Mouse (Mus musculus) CH12.LX (cell line): ENCODE results near the gene Kcnk3. TPM values are rescaled to one million over a fixed set of nuclear protein-coding genes. Genes with fewer than 3 reads are reported as not detected.

Experiments used
- DNase-seq: peaks from one replicate; pipeline ENCODE4 v3.0.0-alpha.2; 2013; ENCODE audit errors: extremely low read depth
- H3K27ac ChIP-seq: 2 replicates; pipeline ENCODE4 v1.5.1; 2012; ENCODE audit warnings: low read depth, mild to moderate bottlenecking, control low read depth, moderate library complexity; ENCODE audit not compliant: insufficient read depth
- H3K27me3 ChIP-seq: replicated peaks from 2 replicates; pipeline ENCODE3; 2012; ENCODE audit warnings: inconsistent platforms
- H3K36me3 ChIP-seq, 2 experiments: replicated peaks in 1 of 2; 2 replicates each; pipeline versions ENCODE3 to v1.6.1; 2012; ENCODE audit warnings: inconsistent platforms in 1 of 2, low read length in 1 of 2, mild to moderate bottlenecking in 1 of 2, mixed read lengths in 1 of 2, moderate library complexity in 1 of 2; ENCODE audit not compliant: control insufficient read depth in 1 of 2, insufficient read depth in 1 of 2
- H3K4me1 ChIP-seq, 2 experiments: 2 replicates each; pipeline ENCODE4 v1.6.1; 2012; ENCODE audit warnings: inconsistent platforms in 1 of 2, moderate library complexity in 1 of 2; ENCODE audit not compliant: insufficient read depth in 2 of 2, control insufficient read depth in 1 of 2
- H3K4me2 ChIP-seq: 2 replicates; pipeline ENCODE4 v1.6.1; 2012; ENCODE audit warnings: low read depth, mild to moderate bottlenecking, control low read depth; ENCODE audit not compliant: poor library complexity, insufficient read depth, severe bottlenecking
- H3K4me3 ChIP-seq, 3 experiments: fragments of 150-350 bp in 1 of 3; sonication (generic) in 1 of 3; replicated peaks in 1 of 3; 2 replicates each; pipeline versions ENCODE3 to v1.5.1; 2011 to 2012; ENCODE audit warnings: low read depth in 2 of 3, low read length in 2 of 3, mild to moderate bottlenecking in 2 of 3, moderate library complexity in 2 of 3, control low read depth in 1 of 3, improper control_type of control experiment in 1 of 3, inconsistent platforms in 1 of 3, mixed read lengths in 1 of 3; ENCODE audit not compliant: poor library complexity in 1 of 3
- H3K79me2 ChIP-seq: replicated peaks from 2 replicates; pipeline ENCODE4 v1.6.1; 2012; ENCODE audit warnings: mild to moderate bottlenecking, moderate library complexity; ENCODE audit not compliant: control insufficient read depth, poor library complexity, insufficient read depth, severe bottlenecking; ENCODE audit errors: extremely low read depth
- H3K9ac ChIP-seq: 2 replicates; pipeline ENCODE4 v1.6.1; 2012; ENCODE audit warnings: low read depth, mild to moderate bottlenecking, control low read depth, moderate library complexity; ENCODE audit not compliant: insufficient read depth
- H3K9me3 ChIP-seq: replicated peaks from 2 replicates; pipeline ENCODE3; 2012; ENCODE audit warnings: low read length, inconsistent platforms, mixed read lengths
- BHLHE40 ChIP-seq: IDR thresholded peaks from 2 replicates; pipeline ENCODE4 v1.6.1; 2011; ENCODE audit warnings: mild to moderate bottlenecking, low read depth, low read length, improper control_type of control experiment
- CTCF ChIP-seq, 2 experiments: IDR thresholded peaks in 1 of 2; conservative IDR thresholded peaks in 1 of 2; 2 replicates each; pipeline ENCODE4 v1.5.1; 2011 to 2012; ENCODE audit warnings: low read depth in 2 of 2, low read length in 2 of 2, improper control_type of control experiment in 1 of 2, inconsistent platforms in 1 of 2, mild to moderate bottlenecking in 1 of 2, moderate library complexity in 1 of 2
- ELF1 ChIP-seq: IDR thresholded peaks from 2 replicates; pipeline ENCODE4 v1.6.1; 2014; ENCODE audit warnings: low read depth, mild to moderate bottlenecking, inconsistent platforms, low read length, improper control_type of control experiment
- ETS1 ChIP-seq: conservative IDR thresholded peaks from 2 replicates; pipeline ENCODE4 v1.6.1; 2012; ENCODE audit warnings: low read depth, mild to moderate bottlenecking, inconsistent platforms, low read length, improper control_type of control experiment, moderate library complexity
- GABPA ChIP-seq: IDR thresholded peaks from 2 replicates; pipeline ENCODE4 v1.6.1; 2012; ENCODE audit warnings: low read depth, low read length, improper control_type of control experiment, inconsistent platforms; ENCODE audit not compliant: insufficient replicate concordance
- HCFC1 ChIP-seq: IDR thresholded peaks from 2 replicates; pipeline ENCODE4 v1.6.1; 2012; ENCODE audit warnings: low read depth, mild to moderate bottlenecking, inconsistent platforms, low read length, improper control_type of control experiment
- IRF4 ChIP-seq: IDR thresholded peaks from 2 replicates; pipeline ENCODE4 v1.6.1; 2014; ENCODE audit warnings: low read depth, mild to moderate bottlenecking, inconsistent platforms, low read length, improper control_type of control experiment
- JUND ChIP-seq: conservative IDR thresholded peaks from 2 replicates; pipeline ENCODE4 v1.6.1; 2011; ENCODE audit warnings: low read depth, low read length, improper control_type of control experiment
- KAT2A ChIP-seq: IDR thresholded peaks from 2 replicates; pipeline ENCODE4 v1.6.1; 2012; ENCODE audit warnings: low read length, improper control_type of control experiment, inconsistent platforms; ENCODE audit not compliant: insufficient replicate concordance
- MAFK ChIP-seq: IDR thresholded peaks from 2 replicates; pipeline ENCODE4 v1.6.1; 2011; ENCODE audit warnings: low read length, improper control_type of control experiment; ENCODE audit not compliant: insufficient replicate concordance
- MAZ ChIP-seq: IDR thresholded peaks from 2 replicates; pipeline ENCODE4 v1.6.1; 2012; ENCODE audit warnings: low read depth, mild to moderate bottlenecking, inconsistent platforms, low read length, improper control_type of control experiment, moderate library complexity
- MYC ChIP-seq: IDR thresholded peaks from 2 replicates; pipeline ENCODE4 v1.6.1; 2011; ENCODE audit warnings: low read depth, mild to moderate bottlenecking, improper control_type of control experiment, low read length
- NELFE ChIP-seq: IDR thresholded peaks from 2 replicates; pipeline ENCODE4 v1.6.1; 2011; ENCODE audit warnings: low read depth, low read length, improper control_type of control experiment
- NRF1 ChIP-seq: IDR thresholded peaks from 2 replicates; pipeline ENCODE4 v1.6.1; 2014; ENCODE audit warnings: low read depth, mild to moderate bottlenecking, inconsistent platforms, low read length, improper control_type of control experiment, moderate library complexity
- PAX5 ChIP-seq: IDR thresholded peaks from 2 replicates; pipeline ENCODE4 v1.6.1; 2012; ENCODE audit warnings: low read length, inconsistent platforms, mixed read lengths
- POLR2A ChIP-seq: IDR thresholded peaks from 2 replicates; pipeline ENCODE4 v1.6.1; 2011; ENCODE audit warnings: low read depth, mild to moderate bottlenecking, improper control_type of control experiment, low read length
- POLR2AphosphoS2 ChIP-seq: IDR thresholded peaks from 2 replicates; pipeline ENCODE4 v1.6.1; 2011; ENCODE audit warnings: low read depth, low read length, improper control_type of control experiment
- RAD21 ChIP-seq: IDR thresholded peaks from 2 replicates; pipeline ENCODE4 v1.6.1; 2011; ENCODE audit warnings: low read depth, mild to moderate bottlenecking, low read length, improper control_type of control experiment, moderate library complexity
- RCOR1 ChIP-seq: conservative IDR thresholded peaks from 2 replicates; pipeline ENCODE4 v1.6.1; 2012; ENCODE audit warnings: low read depth, mild to moderate bottlenecking, inconsistent platforms, low read length, improper control_type of control experiment
- SMC3 ChIP-seq: IDR thresholded peaks from 2 replicates; pipeline ENCODE4 v1.6.1; 2011; ENCODE audit warnings: low read depth, low read length, improper control_type of control experiment
- TCF12 ChIP-seq: IDR thresholded peaks from 2 replicates; pipeline ENCODE4 v1.6.1; 2014; ENCODE audit warnings: low read depth, mild to moderate bottlenecking, inconsistent platforms, low read length, improper control_type of control experiment
- UBTF ChIP-seq: IDR thresholded peaks from 2 replicates; pipeline ENCODE4 v1.6.1; 2012; ENCODE audit warnings: low read depth, mild to moderate bottlenecking, inconsistent platforms, low read length, improper control_type of control experiment, moderate library complexity
- USF2 ChIP-seq: conservative IDR thresholded peaks from 2 replicates; pipeline ENCODE4 v1.6.1; 2011; ENCODE audit warnings: low read depth, low read length, improper control_type of control experiment
- ZC3H11A ChIP-seq: IDR thresholded peaks from 2 replicates; pipeline ENCODE4 v1.6.1; 2012; ENCODE audit warnings: low read depth, mild to moderate bottlenecking, inconsistent platforms, low read length, improper control_type of control experiment
- ZKSCAN1 ChIP-seq: IDR thresholded peaks from 2 replicates; pipeline ENCODE4 v1.6.1; 2012; ENCODE audit warnings: low read depth, inconsistent platforms, low read length, improper control_type of control experiment, borderline replicate concordance
- ZMIZ1 ChIP-seq: IDR thresholded peaks from 2 replicates; pipeline ENCODE4 v1.6.1; 2012; ENCODE audit warnings: low read depth, mild to moderate bottlenecking, inconsistent platforms, low read length, improper control_type of control experiment
- ZNF384 ChIP-seq: IDR thresholded peaks from 2 replicates; pipeline ENCODE4 v1.6.1; 2012; ENCODE audit warnings: low read depth, low read length, improper control_type of control experiment, inconsistent platforms
- dilution Hi-C: fragments of 300-500 bp; cut with MboI; formaldehyde crosslinking; loops from 2 replicates; pipeline ENCODE4 v1.14.3; 2020; ENCODE audit warnings: low sequenced_read_pairs; ENCODE audit not compliant: extremely low pct_unique_long_range_greater_than_20kb, extremely low pct_ligation_motif_present
- in situ Hi-C: fragments of 300-500 bp; cut with MboI; formaldehyde crosslinking; loops from 3 replicates; pipeline ENCODE4 v1.14.3; 2019; ENCODE audit warnings: low sequenced_read_pairs, low pct_ligation_motif_present, low pct_unique_long_range_greater_than_20kb, mixed read lengths
- polyA plus RNA-seq: library from polyadenylated mRNA; unstranded; fragments of >175 nt; gene quantifications from 2 replicates; pipeline ENCODE4 v1.2.1, GENCODE M21; 2012; ENCODE audit warnings: low read depth; ENCODE audit not compliant: insufficient read length
- total RNA-seq, 2 experiments: library from RNA; depleted of rRNA; stranded (reverse); fragments of 300-350 nt in 1 of 2; fragments of >200 nt in 1 of 2; gene quantifications; 2 replicates each; pipeline ENCODE4 v1.2.3; 2012 to 2014

Kcnk3 gene
- total and polyA plus RNA-seq, 3 experiments = not detected

DNA sequence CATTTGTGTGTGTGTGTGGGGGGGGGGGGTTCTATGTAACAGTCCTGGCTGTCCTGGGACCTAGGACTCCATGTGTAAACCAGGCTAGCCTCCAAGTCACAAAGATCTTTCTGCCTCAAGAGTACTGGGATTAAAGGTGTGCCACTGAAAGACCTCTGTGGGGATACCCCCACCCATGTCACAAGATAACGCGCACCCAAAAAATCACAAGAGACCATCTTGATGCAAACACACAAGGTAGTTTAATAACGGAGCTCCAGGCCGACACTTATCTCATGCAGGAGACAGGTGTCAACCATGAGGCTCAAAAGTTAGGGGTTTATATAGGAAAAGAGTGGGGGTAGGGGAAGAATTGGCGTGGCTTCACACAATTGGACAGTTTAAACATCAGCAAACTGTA is 72.8 kb downstream of the Kcnk3 start:
- Histone ChIP-seq H3K36me3 (peaks cover 18 to 32% of the 10 kb centered on the region in 2 experiments), H3K4me1 (peaks cover 0 to 4% of the 10 kb centered on the region in 2 experiments; a peak in 1 of 4 replicates), H3K79me2 (no peaks in the 10 kb centered on the region), H3K4me3 (no peak overlapping the region), H3K27me3 (no peaks in the 10 kb centered on the region), H3K27ac (no peak overlapping the region), H3K4me2 (no peak overlapping the region), H3K9me3 (peaks cover 18% of the 10 kb centered on the region), H3K9ac (no peak overlapping the region)
- no peak for DNase-seq
- no peak for TF ChIP-seq ETS1
- no peak for TF ChIP-seq HCFC1
- no peak for TF ChIP-seq MAFK
- TF ChIP-seq ZMIZ1 = no peak
- TF ChIP-seq POLR2AphosphoS2 = no peak
- TF ChIP-seq IRF4 = no peak
- no peak for TF ChIP-seq KAT2A
- no peak for TF ChIP-seq JUND
- TF ChIP-seq NELFE = no peak
- TF ChIP-seq ZC3H11A = no peak
- TF ChIP-seq TCF12 = no peak
- no peak for TF ChIP-seq MYC
- TF ChIP-seq USF2 = no peak
- no peak for TF ChIP-seq BHLHE40
- no peak for TF ChIP-seq RCOR1
- TF ChIP-seq MAZ = no peak
- in situ Hi-C loops = no loop called here
- dilution Hi-C loops = no loop called here

DNA sequence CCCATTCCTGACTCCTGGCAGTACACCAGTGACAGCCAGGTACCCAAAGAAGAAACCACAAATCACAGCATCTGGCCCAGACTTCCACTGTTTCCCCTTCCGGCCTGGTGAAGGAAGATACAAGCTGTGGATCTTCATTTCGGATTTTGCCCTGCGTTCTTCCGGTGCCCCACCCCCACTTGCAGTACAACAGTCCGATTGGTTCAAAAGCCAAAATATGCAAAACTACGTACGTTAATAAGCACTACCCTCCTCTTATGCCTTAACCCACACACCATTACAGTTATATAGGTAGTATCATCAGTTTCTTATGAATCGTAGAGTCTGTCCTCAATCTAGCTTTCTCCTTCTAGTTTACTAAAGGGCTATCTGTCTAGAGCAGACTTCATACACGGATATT is 77.4 kb downstream of the Kcnk3 start:
- Histone ChIP-seq H3K9me3 (peaks cover 17% of the 10 kb centered on the region), H3K4me1 (peaks cover 7 to 27% of the 10 kb centered on the region in 2 experiments), H3K4me2 (no peak overlapping the region), H3K27ac (no peak overlapping the region), H3K27me3 (no peaks in the 10 kb centered on the region), H3K4me3 (no peak overlapping the region), H3K9ac (no peak overlapping the region)
- in situ Hi-C loops = no loop called here
- DNase-seq = no peak
- no peak for TF ChIP-seq ZNF384
- no peak for TF ChIP-seq MAZ
- no peak for TF ChIP-seq NRF1
- TF ChIP-seq UBTF = no peak
- TF ChIP-seq GABPA = no peak
- no peak for TF ChIP-seq CTCF (conservative IDR thresholded peaks at IDR 0.05 in 1 of 2, IDR thresholded peaks at IDR 0.05 in 1 of 2; ENCODE audit: low read depth in 2 of 2, low read length in 2 of 2)
- TF ChIP-seq RAD21 = no peak
- no peak for TF ChIP-seq MAFK
- TF ChIP-seq ELF1 = no peak
- no peak for TF ChIP-seq POLR2A
- no peak for TF ChIP-seq MYC
- TF ChIP-seq ZKSCAN1 = no peak
- TF ChIP-seq PAX5 = no peak
- TF ChIP-seq NELFE = no peak
- TF ChIP-seq ZMIZ1 = no peak
- TF ChIP-seq SMC3 = no peak
- TF ChIP-seq ZC3H11A = no peak
- no peak for TF ChIP-seq ETS1
- TF ChIP-seq, all 38 proteins: peak for 0
- dilution Hi-C loops = no loop called here
- Histone ChIP-seq H3K36me3 (peaks cover 13 to 22% of the 10 kb centered on the region in 2 experiments), H3K79me2 (peaks cover 28% of the 10 kb centered on the region)
